Mouse (Mus musculus): Measurements from ENCODE around the gene Msln.

DNA sequence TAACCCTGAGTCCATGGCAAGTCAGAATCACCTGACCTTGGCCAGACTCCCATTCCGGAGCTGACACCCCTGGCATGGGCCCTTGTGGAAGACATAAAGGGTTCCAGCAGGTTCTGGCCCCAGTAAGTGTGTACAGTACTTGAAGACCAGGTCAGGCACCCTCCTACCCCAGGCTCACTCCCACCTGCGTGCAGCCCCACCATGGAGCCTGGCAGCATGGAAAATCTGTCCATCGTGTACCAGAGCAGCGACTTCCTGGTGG, 26.2 kb downstream of the Msln start:
- no peak for TF ChIP-seq CTCF (IDR thresholded peaks at IDR 0.05; ENCODE audit: low read depth)
- no peak for TF ChIP-seq EP300 (optimal IDR thresholded peaks at IDR 0.05)
